In genomic region chr10:77510225-77510982, GRCm38 (mm10) we compare ENCODE assay signal across 10 mouse cellular contexts. TPM values are rescaled to one million over a fixed set of nuclear protein-coding genes. Genes with fewer than 3 reads are reported as not detected.
DNase-seq lines count a peak whose midpoint lies in the region; ATAC-seq and TF ChIP-seq lines count a peak whose summit lies in the region.
"Had no signal": no experiment of that assay in that cellular context is flagged by ENCODE, and none has a peak within 500 bp of the region (broad histone marks: within the 10 kb centered on the region; RNA-seq: fewer than 3 reads in every experiment).

No protein-coding gene starts in this region.

- peaks cover 16% of the 10 kb centered on the region for H3K79me2 ChIP-seq in myocyte (ENCODE audit: control insufficient read depth, insufficient read depth)

- no peak overlapping the region for H3ac ChIP-seq in myocyte (ENCODE audit: control insufficient read depth, insufficient read length)

- no peak overlapping the region for H3K4me2 ChIP-seq in embryonic facial prominence, embryonic 12.5 days (replicated peaks)
- H3K4me2 ChIP-seq in lung, embryonic 14.5 days, result no peak overlapping the region
- no peak overlapping the region for H3K4me2 ChIP-seq in myocyte (ENCODE audit: low read depth)
- H3K4me2 ChIP-seq: forebrain, embryonic 15.5 days; midbrain, embryonic 15.5 days had no signal

- no peak overlapping the region for H3K4me3 ChIP-seq in embryonic facial prominence, embryonic 12.5 days
- H3K4me3 ChIP-seq in embryonic facial prominence, embryonic 10.5 days, result no peak overlapping the region
- no peak overlapping the region for H3K4me3 ChIP-seq in lung, embryonic 14.5 days (ENCODE audit: low read depth, low read length)
- H3K4me3 ChIP-seq in myocyte, result no peak overlapping the region
- H3K4me3 ChIP-seq: forebrain, embryonic 15.5 days; midbrain, embryonic 15.5 days had no signal

- H3K36me3 ChIP-seq in embryonic facial prominence, embryonic 12.5 days, result peaks cover 68% of the 10 kb centered on the region
- peaks cover 89% of the 10 kb centered on the region for H3K36me3 ChIP-seq in embryonic facial prominence, embryonic 10.5 days (replicated peaks)
- peaks cover 77% of the 10 kb centered on the region for H3K36me3 ChIP-seq in lung, embryonic 14.5 days (ENCODE audit: insufficient read depth)
- peaks cover 21% of the 10 kb centered on the region for H3K36me3 ChIP-seq in myocyte (ENCODE audit: control insufficient read depth, insufficient read depth)

- no peak for DNase-seq in embryonic facial prominence, embryonic 10.5 days (ENCODE audit: low spot score)
- DNase-seq in lung, embryonic 14.5 days, result no peak
- DNase-seq in lung, postnatal 25 days (ENCODE audit: low spot score), result no peak
- DNase-seq in cerebellum, postnatal 36 days, result peak; percentile 78 to 79
- DNase-seq in layer of hippocampus, adult 9-10 months (ENCODE audit: low spot score), result no peak
- DNase-seq in B cell, adult 2 months, result no peak

- WGBS in embryonic facial prominence, embryonic 12.5 days, result 82% methylated on average over 15 of the region's 15 CpGs
- 84% methylated on average over 15 of the region's 15 CpGs for WGBS in embryonic facial prominence, embryonic 10.5 days
- 74% methylated on average over 15 of the region's 15 CpGs for WGBS in lung, embryonic 14.5 days

- no peak for TF ChIP-seq POLR2A in myocyte (IDR thresholded peaks at IDR 0.05; ENCODE audit: insufficient read length, low read depth)

- no peak overlapping the region for H3K27ac ChIP-seq in embryonic facial prominence, embryonic 12.5 days
- no peak overlapping the region; the same call in 1 of the 2 replicates for H3K27ac ChIP-seq in embryonic facial prominence, embryonic 10.5 days (replicated peaks)
- peak overlapping the region; percentile 1; the same call in 1 of the 2 replicates for H3K27ac ChIP-seq in lung, embryonic 14.5 days (ENCODE audit: low read depth)
- H3K27ac ChIP-seq: forebrain, embryonic 15.5 days; midbrain, embryonic 15.5 days had no signal

- H3K4me1 ChIP-seq in embryonic facial prominence, embryonic 12.5 days, result peaks cover 12% of the 10 kb centered on the region
- peaks cover 36% of the 10 kb centered on the region for H3K4me1 ChIP-seq in embryonic facial prominence, embryonic 10.5 days
- H3K4me1 ChIP-seq in lung, embryonic 14.5 days (ENCODE audit: insufficient read depth), result peaks cover 7% of the 10 kb centered on the region; the same call in 1 of the 2 replicates

- no peak for TF ChIP-seq CTCF in lung, embryonic 14.5 days (IDR thresholded peaks at IDR 0.05; ENCODE audit: low read depth)

- no peaks in the 10 kb centered on the region for H3K27me3 ChIP-seq in embryonic facial prominence, embryonic 12.5 days
- H3K27me3 ChIP-seq in embryonic facial prominence, embryonic 10.5 days (replicated peaks; ENCODE audit: low read depth, poor library complexity, severe bottlenecking), result no peaks in the 10 kb centered on the region
- H3K27me3 ChIP-seq in lung, embryonic 14.5 days (ENCODE audit: insufficient read depth, low read length), result no peaks in the 10 kb centered on the region
- H3K27me3 ChIP-seq in myocyte (ENCODE audit: control insufficient read depth, insufficient read depth, insufficient read length), result no peaks in the 10 kb centered on the region
- H3K27me3 ChIP-seq: forebrain, embryonic 15.5 days; midbrain, embryonic 15.5 days had no signal

- peak overlapping the region; percentile 24; the same call in 1 of the 2 replicates for H3K9ac ChIP-seq in embryonic facial prominence, embryonic 12.5 days
- no peak overlapping the region for H3K9ac ChIP-seq in lung, embryonic 14.5 days
- H3K9ac ChIP-seq: forebrain, embryonic 15.5 days; midbrain, embryonic 15.5 days had no signal

- no peak for ATAC-seq in embryonic facial prominence, embryonic 12.5 days (ENCODE audit: insufficient number of reproducible peaks, insufficient read depth, low FRiP score, low TSS enrichment)
- no peak for ATAC-seq in lung, embryonic 14.5 days (ENCODE audit: insufficient read depth)

- H3K9me3 ChIP-seq in embryonic facial prominence, embryonic 12.5 days, result no peaks in the 10 kb centered on the region
- H3K9me3 ChIP-seq in embryonic facial prominence, embryonic 10.5 days, result no peaks in the 10 kb centered on the region
- H3K9me3 ChIP-seq in lung, embryonic 14.5 days (ENCODE audit: low read depth, low read length), result no peaks in the 10 kb centered on the region
- H3K9me3 ChIP-seq: forebrain, embryonic 15.5 days; midbrain, embryonic 15.5 days had no signal

TF ChIP-seq in myocyte, 11 proteins besides CTCF, POLR2A, EP300 and RAD21:
- TF ChIP-seq MAX (IDR thresholded peaks at IDR 0.05; ENCODE audit: low read depth), result no peak
- peak; percentile 17 for TF ChIP-seq POLR2AphosphoS2 (IDR thresholded peaks at IDR 0.05; ENCODE audit: insufficient read length, low read depth)
- no peak for TF ChIP-seq REST (IDR thresholded peaks at IDR 0.05; ENCODE audit: insufficient read depth, insufficient read length)
TF ChIP-seq in myocyte: peak in this region for 1.

RNA-seq across cellular contexts. Expression of gene Fam207a, which starts 5.2 kb away (rescaled TPM):
- polyA plus RNA-seq in embryonic facial prominence, embryonic 12.5 days (2016; fragmentation: Nextera tagmentation; extraction: Ambion mirVana), result 48.8 and 51.0 TPM in 2 replicates
- 43.9 and 46.9 TPM in 2 replicates for polyA plus RNA-seq in embryonic facial prominence, embryonic 10.5 days (2016; fragmentation: Nextera tagmentation; extraction: Ambion mirVana)
- polyA plus RNA-seq in lung, embryonic 14.5 days (2014; fragmentation: Nextera tagmentation; extraction: Ambion mirVana), result 38.4 and 43.8 TPM in 2 replicates
- 34.4 TPM for polyA plus RNA-seq in myocyte (2012; fragmentation: generic; extraction: Trizol)

RNA-seq across cellular contexts. Expression of gene Itgb2, which starts 19.6 kb away (rescaled TPM):
- 0.81 and 1.3 TPM in 2 replicates for polyA plus RNA-seq in embryonic facial prominence, embryonic 12.5 days (2016; fragmentation: Nextera tagmentation; extraction: Ambion mirVana)
- 0.60 and 1.3 TPM in 2 replicates for polyA plus RNA-seq in embryonic facial prominence, embryonic 10.5 days (2016; fragmentation: Nextera tagmentation; extraction: Ambion mirVana)
- 2.0 and 3.0 TPM in 2 replicates for polyA plus RNA-seq in lung, embryonic 14.5 days (2014; fragmentation: Nextera tagmentation; extraction: Ambion mirVana)
- 1.3 TPM for polyA plus RNA-seq in myocyte (2012; fragmentation: generic; extraction: Trizol)

Comparison
In these comparisons a context has a peak if more than half of its experiments do, and no peak if none do; other contexts are left out.
1. DNase-seq: peak in cerebellum, postnatal 36 days (2 of 2); none in embryonic facial prominence, embryonic 10.5 days (single experiment), lung, embryonic 14.5 days (single experiment), lung, postnatal 25 days (single experiment), layer of hippocampus, adult 9-10 months (single experiment) and B cell, adult 2 months (0 of 2).